Mouse (Mus musculus): ENCODE measurements at regions not wholly inside any gene's neighbourhood (a gene's known extent, or its start where the extent isn't known, plus 50 kb on each side); places are given as distances from the start of the nearest gene placed in this dataset.
A peak's percentile ranks its signal among the peaks of the same experiment; 100 is the strongest.
"Not testable (repeated sequence)": the region's sequence is repeated elsewhere in the genome, so short reads cannot be mapped to it uniquely, and the experiment has no call there.

- peak; percentile 56 for DNase-seq (ENCODE audit: low read depth)
Measured at GRCm38 (mm10) chr12:17852138-17852537, 161.5 kb downstream of the Hpcal1 start.

DNA sequence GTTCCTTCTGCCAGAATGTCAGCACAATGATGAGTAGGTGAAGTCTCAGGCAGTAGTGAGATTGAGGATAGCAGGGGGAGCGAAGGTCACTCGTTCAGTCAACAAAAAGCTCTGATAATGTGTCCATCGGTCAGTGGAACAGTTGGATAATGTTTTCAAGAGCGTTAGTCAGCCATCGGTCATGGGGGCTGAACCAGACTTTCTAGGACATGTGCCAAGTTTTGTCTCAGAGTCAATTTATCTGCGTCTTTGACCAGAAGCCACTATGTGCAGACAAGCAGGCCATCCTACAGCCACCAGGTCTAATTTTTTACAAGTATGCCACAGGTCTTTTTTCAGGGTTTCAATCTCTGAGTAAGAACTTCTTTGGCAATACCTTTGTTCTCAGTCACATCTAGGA is 181.8 kb downstream of the Hpcal1 start:
- DNase-seq (ENCODE audit: low read depth), result not testable (repeated sequence)

GRCm38 (mm10) chr12:17881371-17882116 is 190.9 kb downstream of the Hpcal1 start:
- peak; percentile 93 for DNase-seq (ENCODE audit: low read depth)

DNA sequence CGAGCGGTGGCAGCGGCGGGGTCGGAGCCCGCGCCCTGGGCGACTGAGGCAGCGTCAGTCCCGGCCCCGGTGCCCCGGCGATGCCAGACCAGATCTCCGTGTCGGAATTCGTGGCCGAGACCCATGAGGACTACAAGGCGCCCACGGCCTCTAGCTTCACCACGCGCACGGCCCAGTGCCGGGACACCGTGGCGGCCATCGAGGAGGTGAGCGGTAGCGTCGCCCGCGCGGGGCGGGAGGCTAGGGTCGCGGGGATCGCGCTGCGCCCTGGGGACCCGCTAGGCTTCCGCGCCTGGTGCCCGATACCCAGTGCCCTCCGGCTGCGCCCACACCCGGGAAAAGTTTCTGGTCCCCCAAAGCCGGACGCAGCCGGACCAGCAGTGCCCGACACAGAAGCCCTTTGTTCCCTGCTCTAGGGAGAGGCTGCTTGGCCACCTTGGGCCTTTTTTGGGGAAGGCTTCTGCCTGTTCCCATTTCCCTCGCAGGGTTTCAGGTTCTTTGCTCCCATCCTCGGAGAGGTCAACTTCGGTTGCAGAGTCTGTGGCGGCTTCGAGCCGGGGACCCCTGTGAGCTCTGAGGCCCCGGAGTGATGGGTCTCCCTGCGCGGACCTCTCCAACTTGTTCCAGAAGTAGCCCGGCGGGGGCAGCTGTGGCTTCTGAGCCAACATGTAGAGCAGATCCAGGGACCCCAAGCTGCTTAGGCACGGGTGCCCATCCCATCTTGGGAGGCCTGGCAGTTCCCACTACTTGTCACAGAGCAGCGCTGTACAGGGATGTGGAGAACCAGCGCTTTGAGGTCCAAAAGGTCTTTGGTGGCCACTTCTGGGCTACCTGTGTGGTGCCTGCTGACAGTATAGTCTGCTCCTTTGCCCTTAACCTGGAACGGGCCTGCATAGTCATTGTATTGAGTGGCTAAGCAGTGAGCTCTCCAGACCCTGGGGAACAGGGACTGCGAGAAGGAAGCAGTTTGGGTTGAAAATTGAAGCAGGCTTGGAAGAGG is 191.8 kb downstream of the Hpcal1 start:
- DNase-seq (ENCODE audit: low read depth), result not testable (repeated sequence)

DNA sequence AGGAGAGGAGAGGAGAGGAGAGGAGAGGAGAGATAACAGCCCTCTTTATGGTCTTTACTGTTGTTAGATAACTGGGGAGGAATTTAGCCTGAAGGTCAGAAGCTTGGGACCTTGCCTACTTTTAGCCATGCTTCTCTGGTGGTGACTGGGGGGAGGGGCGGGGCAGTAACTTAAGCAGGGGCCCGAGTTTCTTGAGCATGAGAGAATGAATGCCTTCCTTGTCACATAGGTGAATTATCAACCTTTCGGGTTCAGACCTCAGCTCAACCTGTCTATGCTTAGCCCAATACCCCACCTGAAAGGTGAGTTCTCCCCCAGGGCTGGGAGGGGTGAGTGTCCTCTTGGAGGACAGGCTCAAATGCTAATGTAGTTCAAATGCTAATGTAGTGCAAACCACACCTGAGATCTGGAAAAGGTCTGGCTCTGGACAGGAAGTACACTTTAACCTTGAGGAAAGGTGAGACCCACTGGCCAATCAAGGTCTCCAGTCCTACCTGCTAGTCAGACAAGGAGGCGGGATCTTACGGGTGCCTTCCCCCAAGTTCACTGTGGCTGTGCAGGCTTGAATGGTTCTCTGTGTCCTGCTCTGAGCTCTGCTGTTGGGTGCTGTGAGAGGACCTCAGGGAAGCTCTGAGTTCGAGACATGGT is 201.1 kb downstream of the Hpcal1 start:
- not testable (repeated sequence) for DNase-seq (ENCODE audit: low read depth)

DNA sequence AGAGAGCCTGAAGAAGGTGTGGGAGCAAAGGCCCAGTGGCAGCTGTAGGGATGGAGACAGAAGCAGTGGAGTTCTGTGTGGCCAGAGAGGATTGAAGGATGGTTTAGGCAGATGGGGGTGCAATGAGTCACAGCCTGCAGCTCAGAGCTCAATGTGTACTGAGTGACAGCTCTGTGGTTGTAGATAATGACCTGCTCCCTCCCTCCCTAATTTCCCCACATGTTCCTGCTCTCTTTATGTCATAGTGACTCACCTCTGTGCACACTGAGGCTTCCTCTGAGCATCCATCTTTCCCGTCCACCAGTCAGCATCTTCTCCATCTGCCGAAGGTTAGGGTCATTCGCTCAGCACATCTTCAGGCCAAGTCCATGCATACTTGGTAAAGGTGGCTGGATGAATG is 222.4 kb downstream of the Hpcal1 start:
- DNase-seq (ENCODE audit: low read depth), result peak; percentile 56

Measured in 416B (cell line).